Mouse (Mus musculus) CD4-positive, CD25-positive, alpha-beta regulatory T cell, adult 2 months (primary cell): ENCODE results near the gene Slc5a5.

Source experiments
- DNase-seq: peaks from one replicate; pipeline ENCODE4 v3.0.0-alpha.2; 2012; ENCODE audit warnings: low read depth, low spot score

The Slc5a5 gene

DNA sequence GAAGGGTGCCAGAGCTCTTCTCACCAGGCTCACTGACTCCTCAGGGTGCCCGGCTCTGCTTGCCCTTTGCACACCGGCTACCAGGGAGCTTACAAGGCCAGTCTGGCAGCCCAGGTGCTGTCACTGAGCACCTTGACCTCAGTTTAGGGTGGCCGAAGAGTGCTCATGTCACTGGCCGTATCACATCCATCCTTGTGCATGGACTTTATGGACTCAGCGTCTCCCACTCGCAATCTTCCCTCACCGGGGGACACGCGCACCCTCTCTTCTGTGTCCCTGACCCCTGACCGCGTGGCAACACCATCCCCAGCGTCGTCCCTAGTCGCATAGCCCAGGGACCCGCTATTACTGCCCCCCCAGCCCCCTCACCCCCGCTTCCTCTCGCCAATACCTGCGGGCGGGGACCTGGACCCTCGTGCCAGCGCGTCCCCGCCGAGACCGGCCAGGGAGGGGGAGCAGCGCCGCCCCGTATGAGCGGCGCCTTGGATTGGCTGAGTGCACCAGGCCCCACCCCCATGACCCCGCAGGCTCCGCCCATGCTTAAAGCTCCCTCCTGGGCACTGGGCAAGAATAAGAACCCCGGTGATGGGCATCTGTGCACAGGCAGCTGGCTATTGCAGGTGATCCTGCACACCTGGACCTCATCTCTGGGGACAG is 35.9 kb downstream of the Slc5a5 start:
- DNase-seq = peak; percentile 39

DNA sequence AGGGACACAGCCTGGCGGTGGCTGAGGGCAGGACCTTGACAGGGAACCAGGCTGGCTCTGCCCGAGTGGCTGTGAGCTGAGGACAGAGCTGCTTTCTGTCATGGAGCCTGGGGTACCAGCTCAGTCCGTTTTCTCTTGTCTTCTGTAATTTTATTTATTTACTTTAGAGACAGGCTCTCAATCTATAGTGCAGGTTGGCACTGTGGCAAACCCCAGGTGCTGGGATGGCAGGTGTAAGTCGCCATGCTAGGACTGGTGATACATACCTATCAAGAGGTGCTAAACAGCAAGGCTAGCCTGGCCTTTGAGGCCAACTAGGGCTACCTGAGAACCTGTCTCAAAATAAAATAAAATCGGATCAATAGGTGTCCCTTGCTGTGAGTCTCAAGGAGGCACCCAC is 36.5 kb downstream of the Slc5a5 start:
- no peak for DNase-seq

DNA sequence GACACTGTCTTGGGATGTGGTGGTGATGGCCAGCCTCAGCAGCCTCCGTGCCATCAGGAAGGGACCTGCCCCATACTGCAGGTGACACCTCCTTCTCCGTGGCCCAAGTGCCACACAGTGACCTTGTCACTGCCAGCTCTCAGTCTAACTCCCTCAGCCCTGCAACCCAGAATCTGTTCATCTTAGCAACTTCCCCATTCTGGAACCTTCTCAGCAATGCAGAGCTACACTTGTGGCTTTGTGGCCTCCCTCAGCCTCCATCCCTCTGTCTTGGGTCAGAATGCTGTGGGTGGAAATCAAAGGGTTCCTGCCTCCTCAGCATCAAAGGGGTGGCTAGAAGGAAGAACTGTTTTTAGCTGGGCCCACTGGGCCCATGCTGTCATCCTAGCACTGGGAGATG is 38.7 kb downstream of the Slc5a5 start:
- no peak for DNase-seq

DNA sequence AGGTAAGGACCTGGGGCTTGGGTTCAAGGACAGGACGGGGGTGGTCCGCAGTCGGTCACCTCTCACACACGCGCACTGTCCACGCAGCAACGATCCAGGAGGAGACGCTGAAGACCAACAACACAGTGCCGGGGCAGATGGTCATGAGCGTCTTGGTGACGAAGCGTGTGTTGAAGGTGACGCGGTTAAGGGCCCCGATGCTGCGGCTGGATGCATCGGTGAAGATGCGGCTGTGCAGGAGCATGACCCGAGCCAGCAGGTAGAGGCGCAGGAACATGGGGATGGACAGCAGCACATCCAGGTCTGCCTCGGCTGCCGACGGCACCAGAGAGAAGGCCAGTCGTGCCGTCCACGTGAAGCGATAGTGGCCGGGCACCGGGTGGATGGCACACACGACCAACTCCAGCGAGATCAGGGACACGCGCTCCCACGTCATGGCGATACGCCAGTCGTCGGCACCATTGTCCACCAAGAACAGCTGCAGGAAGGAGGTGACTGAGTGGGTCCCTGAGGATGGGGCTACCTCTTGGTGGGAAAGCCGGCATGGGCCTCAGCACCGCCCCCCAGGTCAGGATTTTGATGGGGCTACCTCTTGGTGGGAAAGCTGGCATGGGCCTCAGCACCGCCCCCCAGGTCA is 39.8 kb downstream of the Slc5a5 start:
- no peak for DNase-seq

DNA sequence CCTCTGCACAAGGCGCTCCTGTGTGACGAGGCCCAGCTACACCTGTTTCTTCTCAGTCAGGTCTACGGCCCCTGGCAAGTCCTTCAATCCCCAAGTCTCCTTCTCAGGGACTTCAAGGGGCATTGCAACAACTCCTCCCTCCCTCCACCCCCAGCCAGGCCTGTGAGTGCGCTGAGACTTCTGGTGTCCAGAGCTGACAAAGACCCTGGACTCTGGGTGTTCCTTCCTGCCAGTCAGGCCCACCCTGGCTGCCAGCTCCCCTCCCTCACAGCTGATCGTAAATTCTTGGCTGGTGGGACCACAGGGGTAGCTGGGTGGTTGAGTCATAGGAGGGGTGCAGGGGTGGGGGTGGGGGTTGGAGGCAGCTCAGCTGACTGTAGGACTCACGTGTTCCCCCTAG is 40.7 kb downstream of the Slc5a5 start:
- no peak for DNase-seq

DNA sequence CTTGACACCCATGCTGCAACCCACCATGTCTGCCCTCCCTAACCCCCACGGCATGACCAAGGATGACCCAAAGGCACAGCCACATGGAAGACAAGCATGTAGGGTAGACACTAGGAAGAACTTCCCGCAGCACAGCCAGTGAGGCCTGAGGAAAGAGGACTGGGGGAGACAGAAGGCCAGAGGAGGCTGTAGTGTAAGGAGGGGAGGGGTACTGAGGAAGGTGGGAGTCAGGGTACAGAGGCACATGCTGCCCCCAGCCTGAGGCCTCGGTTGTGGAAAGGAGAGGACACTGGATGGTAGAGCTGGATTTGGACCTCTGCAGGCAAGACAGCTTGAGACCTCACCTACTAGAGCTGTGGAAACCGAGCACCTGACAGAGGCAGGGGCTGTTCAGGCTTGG is 41.6 kb downstream of the Slc5a5 start:
- no peak for DNase-seq

DNA sequence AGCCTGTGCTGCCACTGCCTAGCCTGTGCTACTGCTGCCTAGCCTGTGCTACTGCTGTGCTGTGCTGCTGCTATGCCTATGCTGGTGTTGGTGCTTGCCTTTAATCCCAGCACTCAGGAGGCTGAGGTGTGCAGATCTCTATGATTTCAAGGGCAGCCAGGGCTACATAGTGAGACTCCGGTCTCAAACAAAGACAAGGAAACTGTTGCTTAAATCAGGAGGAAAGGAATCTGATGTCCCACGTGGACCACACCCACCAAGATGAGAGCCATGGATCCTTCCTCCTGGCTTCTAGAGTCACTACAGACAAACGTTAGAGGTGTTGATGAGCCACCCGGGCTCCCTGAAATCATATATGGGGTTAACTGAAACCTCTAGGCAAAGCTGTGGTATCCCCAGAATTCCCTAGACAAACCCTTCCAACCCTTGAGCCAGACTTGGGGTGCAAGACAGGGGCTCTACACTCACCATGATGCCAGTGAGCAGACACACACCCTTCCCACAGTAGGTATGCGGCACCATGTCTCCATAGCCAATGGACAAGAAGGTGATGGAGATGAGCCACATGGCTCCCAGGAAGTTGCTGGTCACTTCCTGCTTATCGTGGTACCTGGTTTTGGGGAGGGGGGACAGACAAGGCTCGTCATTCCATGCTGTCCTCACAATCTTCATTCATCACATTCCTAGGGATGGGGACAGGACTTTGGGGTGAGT is 42.3 kb downstream of the Slc5a5 start:
- no peak for DNase-seq

DNA sequence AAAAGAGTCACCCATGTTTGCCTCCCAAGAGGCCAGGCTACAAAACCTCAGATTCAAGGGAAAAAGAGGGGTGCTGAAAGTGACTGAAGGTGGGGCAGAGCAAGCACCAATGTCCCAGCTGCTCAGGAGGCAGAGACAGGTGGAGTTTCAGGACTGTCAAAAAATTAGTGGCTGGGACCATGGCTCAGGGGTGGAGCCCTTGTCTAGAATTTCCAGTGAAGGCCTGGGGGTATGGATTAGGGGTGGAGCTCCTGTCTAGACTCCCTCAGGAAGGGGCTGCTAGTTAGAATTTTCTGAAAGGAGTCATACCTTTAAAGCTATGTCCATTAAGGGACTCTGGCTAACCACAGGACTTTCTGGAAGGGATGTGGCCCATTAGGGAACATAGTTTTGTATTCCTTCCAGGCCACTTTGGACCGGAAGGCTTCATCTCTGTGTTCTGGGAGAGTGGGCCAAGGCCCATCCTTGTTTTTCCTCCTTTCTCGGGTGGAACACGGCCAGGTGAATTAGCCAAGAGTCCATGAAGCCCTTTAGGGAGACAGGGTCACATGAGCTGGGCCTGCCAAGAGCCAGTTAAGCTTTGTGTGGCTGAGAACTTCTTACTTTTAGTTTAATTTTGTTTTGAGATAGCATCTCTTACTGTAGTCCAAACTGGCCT is 43.1 kb downstream of the Slc5a5 start:
- no peak for DNase-seq

DNA sequence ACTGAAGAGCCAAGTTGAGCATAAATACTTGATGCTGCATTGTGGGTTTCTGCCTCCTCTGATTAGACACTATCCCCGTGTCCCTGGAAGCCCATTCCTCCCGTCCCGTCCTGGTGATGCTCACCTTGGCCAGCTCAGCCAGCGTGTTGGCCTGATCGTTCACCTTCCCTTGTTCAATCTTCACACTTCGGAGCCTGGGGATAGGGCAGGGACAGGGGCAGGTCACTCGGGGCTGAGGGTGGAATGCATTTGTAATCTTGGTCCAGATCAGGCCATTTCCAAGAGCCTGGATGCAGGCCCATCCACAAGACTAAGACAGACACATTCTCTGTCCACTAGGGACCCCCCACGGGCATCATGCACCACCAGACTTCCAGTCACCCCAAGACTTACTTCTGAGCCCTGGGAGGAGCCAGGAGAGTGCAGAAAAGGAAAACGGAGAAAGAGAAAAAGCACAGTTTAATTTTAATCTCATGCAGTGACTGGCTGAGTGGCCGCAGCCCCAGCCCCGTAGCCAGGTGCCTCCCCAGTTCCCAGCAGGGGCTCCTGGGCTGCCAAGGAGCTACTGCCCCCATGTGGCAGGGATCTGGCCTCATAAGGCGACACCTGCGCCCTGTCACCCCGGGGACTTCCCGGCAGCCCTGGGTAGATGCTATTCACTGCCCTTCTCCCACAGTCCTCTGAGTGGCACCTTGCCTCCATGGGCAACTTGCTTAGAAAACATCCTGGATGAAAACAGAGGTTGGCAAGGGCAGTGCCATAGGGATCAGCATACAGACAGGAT is 46.0 kb downstream of the Slc5a5 start:
- DNase-seq = peak; percentile 70

DNA sequence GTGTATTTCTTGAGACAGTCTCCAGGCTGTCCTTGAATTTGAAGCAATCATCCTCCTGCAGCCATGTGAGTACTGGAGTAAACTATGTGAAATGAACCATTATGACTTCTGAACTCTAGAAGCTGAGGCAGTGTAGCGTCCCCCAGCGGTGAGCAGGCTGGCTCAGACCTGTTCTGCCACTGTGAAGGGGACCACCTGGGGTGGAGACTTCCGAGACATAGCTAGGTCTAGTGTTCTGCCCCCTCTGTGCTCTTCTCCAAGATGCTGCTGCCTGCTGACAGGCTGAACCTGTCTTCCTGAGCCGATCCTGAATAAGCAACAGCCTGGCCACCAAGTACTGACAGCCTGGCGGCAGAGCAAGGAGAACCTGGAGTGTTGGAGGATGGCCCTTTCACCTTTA is 47.4 kb downstream of the Slc5a5 start:
- no peak for DNase-seq

DNA sequence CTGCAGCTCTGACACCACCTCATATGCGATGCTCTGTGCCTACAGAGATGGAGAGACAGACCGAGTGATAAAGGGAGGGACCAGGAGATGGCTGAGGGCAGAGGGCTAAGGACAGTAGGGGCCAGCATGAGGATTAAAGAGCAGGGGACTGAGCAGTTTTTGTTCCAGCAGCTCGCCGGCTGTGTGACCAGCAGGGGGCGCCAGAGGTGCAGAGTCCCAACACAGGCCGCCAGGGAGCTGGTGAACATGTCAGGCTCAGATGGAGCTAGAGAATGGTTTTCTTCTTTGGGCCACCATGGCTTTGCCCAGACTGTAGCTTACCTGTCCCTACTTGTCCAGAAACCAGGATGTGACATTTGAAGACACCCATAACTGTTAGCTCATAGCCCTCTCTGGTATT is 48.0 kb downstream of the Slc5a5 start:
- DNase-seq = peak; percentile 94

DNA sequence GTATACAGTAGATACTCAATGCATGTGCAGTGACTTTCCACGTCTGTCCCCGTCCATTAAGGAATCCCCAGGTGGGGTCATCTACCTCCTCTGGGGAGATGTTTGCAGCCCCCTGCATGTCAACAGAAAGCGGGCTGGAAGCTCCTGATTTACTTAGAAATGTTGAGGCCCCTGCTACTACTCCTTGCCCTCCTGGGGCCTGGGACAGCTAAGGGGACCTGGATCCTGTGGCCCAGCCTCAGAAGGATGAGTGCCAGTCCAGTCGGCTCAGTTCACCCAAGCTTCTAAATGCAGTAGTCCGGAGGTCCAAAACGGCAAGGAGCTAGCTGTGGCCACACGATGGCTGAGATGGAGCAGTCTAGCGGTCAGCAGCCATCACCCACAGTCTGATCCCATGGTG is 48.6 kb downstream of the Slc5a5 start:
- no peak for DNase-seq

DNA sequence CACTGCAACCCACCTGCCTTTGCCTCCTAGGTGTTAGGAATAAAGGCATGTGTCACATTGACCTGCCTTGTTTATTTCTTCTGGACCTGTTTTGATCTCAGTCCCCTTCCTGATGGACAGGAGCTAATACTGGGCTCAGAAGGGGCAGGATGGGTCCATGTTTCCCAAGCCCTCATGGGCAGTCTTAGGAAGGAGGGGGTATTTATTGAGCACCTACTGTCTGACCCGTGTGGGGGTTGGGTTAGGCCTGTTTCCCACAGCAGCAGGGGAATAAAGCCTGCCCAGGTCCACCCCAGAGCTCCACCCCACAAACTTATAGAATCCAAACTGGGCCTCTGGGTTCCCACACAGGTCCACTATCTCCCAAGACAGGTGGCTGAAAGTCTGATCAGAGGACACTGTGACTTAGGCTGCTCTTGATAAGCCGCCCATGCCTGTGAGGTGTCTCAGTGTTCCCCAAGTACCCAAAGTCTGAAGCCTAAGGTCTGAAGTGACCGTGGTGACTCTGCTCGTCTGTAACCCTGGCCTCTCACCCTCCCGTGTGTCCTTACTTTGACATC is 49.3 kb downstream of the Slc5a5 start:
- DNase-seq = no peak

DNA sequence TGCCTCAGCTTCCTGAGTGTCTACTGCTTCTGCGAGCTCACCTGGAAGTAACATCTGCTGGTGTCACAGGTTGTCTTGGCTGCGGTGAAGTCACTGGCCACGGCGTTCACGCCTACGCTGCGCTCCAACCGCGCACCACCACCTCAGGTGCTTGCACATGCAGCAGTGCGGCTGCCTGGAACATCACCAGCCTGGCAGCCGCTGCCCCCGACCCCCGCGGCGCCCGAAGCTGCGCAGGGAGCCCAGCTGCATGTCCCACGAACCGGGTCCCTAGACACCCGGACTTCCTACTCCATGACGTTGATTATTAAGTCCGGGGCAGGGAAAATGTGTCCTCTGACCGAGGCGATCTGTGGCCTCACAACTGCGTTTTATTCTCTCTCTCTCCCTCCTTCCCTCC is 50.1 kb downstream of the Slc5a5 start:
- no peak for DNase-seq

DNA sequence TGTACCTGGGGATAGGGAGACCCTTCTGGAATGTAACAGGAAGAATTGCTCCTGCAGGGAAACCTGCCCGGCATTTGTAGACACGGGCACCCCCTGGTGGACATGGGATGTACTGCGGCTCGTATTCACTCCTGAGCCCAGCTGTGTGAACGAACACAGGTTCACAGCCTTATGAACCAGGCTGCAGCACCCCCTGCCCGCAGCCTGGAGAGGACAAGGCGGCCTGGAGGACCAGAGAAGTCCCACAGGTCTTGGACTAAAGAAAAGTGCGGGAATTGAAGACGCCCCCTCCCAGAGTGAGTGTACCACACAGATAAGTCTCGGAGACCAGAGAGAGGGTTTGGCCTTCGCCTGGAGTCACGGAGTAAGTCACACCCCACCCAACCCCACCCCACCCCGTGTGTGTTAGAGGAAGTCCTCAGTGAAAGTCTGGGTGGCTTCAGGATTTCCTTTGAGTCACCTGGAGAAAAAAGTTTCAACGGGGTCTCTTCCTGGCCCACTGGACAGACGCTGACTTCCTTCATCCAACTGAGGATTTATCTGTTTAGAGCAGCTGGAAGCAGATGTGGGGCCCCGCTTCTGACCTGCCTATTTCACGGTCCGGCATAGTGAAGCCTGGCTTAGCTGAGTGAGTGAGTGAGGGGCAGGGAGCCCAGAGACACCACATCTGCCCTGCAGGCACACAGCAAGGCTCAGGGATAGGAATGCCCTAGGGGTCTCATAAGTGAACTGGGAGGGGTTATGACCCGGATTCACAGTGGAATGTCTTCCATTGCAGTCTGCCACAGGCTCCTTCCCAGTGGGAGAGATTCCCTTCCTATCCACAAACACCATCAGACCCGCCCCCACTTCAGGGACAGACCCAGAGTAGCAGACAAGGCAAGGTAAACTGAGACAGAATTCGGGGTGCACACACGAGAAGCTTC is 51.1 kb downstream of the Slc5a5 start:
- DNase-seq = peak; percentile 90

DNA sequence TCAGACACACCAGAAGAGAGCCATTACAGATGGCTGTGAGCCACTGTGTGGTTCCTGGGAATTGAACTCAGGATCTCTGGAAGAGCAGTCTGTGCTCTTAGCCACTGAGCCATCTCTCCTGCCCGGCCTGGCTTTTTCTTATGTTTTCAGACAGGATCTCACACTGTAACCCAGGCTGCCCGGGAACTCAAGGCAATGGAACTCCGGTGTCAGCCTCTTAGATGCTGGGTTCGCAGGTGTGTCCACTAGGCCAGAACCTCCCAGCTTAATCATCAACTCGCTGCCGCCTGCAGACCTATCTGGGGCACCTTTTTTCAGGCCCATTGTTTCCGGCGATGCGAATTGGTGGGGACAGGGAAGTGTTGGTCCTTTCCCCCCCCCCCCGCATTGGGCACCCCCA is 52.0 kb downstream of the Slc5a5 start:
- no peak for DNase-seq

DNA sequence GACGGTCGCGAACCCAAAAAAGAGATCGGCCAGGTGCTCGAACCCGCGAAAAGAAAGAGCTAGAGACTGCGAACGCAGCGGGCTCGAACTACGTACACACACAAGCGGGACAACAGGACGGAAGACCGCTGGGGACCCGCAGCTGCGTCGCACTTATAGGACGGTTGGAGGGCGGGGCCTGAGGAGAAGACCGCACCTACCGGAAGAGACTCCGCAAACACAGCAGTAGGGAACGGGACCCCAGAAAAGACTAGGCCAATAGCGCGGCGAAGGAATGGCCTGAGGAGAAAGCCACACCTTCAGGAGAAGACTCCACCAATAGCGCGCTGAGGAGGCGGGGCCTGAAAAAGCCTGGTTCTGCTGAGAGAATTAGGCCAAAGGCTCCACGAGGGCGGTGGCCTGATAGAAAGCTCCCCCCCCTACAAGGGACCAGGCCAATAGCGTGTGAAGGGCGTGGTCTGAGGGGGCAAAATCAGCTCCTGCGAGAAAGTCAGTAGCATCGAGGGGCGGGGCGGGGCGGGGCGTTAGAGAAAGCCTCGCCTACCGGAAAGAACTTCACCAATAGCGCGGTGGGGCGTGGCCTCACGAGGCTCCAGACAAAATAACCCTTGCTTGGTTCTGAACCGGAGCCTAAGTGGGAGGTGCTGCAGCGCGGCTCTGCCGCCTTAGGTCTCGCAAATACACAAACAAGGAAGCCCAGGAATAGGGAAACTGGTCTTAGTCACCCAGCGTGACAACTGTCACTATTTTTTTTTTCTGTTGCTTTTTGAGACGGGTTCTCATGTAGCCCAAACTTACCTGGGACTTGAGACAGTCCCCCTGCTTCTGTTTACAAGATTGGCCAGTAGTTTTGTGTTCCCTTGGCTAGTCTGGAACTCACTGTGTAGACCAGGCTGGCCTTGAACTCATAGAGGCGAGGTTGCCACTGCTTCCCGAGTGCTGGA is 52.9 kb downstream of the Slc5a5 start, which contains the start of gene Arrdc2:
Gene Arrdc2, minus strand, starts transcription at position 313 of the 944 bp plus-strand sequence.
- peak; percentile 99 for DNase-seq

DNA sequence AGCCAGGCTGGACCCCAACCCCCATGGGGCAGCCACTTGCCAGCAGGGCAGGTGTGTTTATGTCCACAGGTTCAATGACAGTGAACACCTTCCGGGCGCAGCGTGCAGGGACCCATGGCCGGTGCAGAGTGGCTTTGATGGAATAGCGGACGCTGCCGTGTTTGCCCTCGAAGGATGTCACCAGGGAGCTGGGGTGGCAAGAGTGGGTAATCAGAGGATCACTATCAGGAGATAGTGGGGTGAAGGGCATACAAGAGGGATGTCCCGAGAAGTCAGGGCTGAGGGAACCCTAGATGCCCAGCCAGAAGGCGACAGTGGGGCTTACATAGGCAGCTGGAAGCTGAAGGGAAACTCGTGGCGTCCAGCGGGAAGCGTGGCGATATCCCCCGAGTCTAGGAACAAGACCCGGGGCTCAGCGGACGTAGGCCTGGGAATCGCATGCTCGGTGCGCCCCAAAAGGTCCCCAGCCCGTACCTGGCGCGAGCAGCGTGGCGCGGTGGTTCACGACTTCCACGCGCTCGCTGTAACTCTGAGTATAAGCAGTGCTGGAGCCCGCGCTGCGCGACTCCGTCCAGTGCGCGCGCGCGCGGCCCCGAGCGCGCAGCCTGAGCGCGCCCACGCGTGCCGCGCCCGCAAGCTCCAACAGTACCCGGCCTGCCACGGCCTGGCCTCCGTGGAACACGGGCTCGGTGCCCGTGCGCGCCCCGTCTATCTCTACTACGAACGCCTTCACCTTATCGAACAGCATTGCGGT is 53.7 kb downstream of the Slc5a5 start:
- DNase-seq = no peak
